Mouse (Mus musculus): ENCODE results near the gene Pcgf6. TPM values are rescaled to one million over a fixed set of nuclear protein-coding genes. Genes with fewer than 3 reads are reported as not detected.
"Not testable (repeated sequence)": the region's sequence is repeated elsewhere in the genome, so short reads cannot be mapped to it uniquely, and the experiment has no call there.

Pcgf6 gene
- polyA plus RNA-seq, 1 experiment from 2014 or later: 26.8 TPM

DNA sequence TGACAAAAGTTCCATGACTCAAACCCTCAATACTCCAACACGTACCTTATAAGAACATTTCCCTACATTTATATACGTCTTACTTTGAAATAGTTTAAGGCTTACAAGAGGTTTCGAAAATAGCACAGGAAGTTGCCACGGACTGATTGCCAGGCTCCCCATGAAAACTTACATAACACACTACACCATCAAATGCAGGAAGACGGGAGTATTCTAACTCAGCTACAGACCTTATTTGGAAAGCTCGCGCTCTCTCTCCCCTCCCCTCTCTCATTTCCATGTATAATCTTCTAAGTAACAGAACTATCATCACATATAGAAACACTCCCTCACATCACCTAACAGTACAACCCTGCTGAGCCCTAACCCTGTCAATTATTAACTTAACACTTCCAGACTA lies 41.3 kb downstream of the Pcgf6 start:
- WGBS: 88% methylated on average over 7 of the region's 7 CpGs

DNA sequence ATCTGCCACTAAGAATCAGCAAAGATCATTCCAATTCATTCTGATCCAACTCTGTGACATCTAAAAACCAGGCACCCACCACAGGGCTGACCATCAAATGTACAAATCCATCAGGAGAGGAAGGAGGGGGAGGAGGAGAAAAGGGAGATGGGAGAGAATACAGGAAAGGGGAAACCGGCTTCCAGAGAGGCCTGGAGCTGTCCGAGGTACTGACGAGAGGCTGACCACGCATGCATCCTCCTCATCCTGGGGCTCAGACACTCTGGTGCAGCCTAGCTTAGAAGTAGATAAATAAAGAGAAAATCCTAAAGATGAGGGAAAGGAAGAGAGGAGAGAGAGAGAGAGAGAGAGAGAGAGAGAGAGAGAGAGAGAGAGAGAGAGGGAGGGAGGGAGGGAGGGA lies 44.4 kb downstream of the Pcgf6 start:
- ATAC-seq: no peak
- Histone ChIP-seq H3K36me3 (ENCODE audit: control insufficient read depth, insufficient read depth, low read length) (no peaks in the 10 kb centered on the region), H3K4me2 (ENCODE audit: low read length) (no peak overlapping the region), H3K4me3 (ENCODE audit: low read length) (no peak overlapping the region), H3K27ac (ENCODE audit: low read depth, low read length) (no peak overlapping the region), H3K4me1 (ENCODE audit: control insufficient read depth, insufficient read depth, low read depth, low read length) (no peaks in the 10 kb centered on the region), H3K9me3 (ENCODE audit: control insufficient read depth, low read length) (no peaks in the 10 kb centered on the region), H3K27me3 (replicated peaks; ENCODE audit: control insufficient read depth, insufficient read depth, low read length) (no peaks in the 10 kb centered on the region), H3K9ac (ENCODE audit: low read depth, low read length) (no peak overlapping the region)
- WGBS: under 1% methylated on average over 4 of the region's 4 CpGs

More for the DNA sequence above, 41.3 kb downstream of the Pcgf6 start:
- no peak overlapping the region for H3K9ac ChIP-seq (ENCODE audit: low read depth, low read length)
- ATAC-seq: no peak
- peaks cover 1% of the 10 kb centered on the region for H3K27me3 ChIP-seq (replicated peaks; ENCODE audit: control insufficient read depth, insufficient read depth, low read length)
- no peak overlapping the region for H3K4me2 ChIP-seq (ENCODE audit: low read length)
- H3K36me3 ChIP-seq (ENCODE audit: control insufficient read depth, insufficient read depth, low read length): no peaks in the 10 kb centered on the region
- peaks cover 4% of the 10 kb centered on the region for H3K4me1 ChIP-seq (ENCODE audit: control insufficient read depth, insufficient read depth, low read depth, low read length)
- no peak overlapping the region for H3K4me3 ChIP-seq (ENCODE audit: low read length)
- H3K27ac ChIP-seq (ENCODE audit: low read depth, low read length): no peak overlapping the region
- H3K9me3 ChIP-seq (ENCODE audit: control insufficient read depth, low read length): no peaks in the 10 kb centered on the region

DNA sequence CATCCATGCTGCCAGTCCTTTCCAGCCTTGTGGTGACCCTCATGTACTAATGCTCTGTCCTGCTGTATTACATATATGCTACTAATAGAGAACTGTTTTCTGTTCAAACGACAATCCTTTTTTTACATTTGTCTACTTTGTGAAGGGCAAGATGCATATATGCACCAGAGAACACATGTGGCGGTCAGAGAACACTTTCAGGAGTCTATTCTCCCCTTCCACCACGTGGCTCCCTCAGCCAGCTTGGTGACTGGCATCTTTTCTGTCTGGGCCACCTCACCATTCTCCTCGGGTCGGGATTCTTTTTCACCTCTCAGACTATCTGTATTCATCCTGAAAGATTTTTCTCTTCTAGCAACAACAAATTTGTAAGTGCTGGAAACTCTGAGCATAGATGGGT lies 44.8 kb downstream of the Pcgf6 start:
- WGBS: 55% methylated on average over 5 of the region's 5 CpGs
- H3K27ac ChIP-seq (ENCODE audit: low read depth, low read length): no peak overlapping the region

DNA sequence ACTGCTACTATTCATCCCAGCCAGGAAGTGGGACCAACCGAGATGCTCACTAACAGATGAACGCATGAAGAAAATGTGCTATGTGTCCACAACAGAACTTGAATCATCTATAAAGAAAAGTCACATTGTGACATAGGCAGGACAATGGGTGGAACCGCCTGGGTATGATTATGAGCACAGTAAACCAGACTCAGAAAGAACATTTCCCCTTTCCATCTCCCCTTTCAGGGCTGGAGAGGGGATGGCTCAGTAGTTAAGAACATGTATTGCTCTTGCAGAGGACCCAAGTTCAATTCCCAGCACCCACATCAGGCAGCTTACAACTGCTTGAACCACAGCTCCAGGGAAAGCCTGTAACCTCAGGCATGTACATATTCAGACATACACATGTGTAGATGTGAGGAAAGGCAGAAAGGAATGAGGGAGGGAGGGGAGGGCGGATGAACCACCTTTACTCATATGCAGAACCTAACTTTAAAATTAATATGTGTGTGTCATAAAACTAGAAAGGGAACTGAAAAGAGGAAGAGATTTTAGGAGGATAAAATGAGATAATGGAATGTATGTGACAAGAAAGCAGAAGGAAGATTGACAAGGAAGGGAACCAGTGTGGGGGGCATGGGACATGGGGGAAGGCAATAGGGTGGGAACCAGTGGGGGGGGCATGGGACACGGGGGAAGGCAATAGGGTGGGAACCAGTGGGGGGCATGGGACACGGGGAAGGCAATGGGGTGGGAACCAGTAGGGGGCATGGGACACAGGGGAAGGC lies 46.8 kb downstream of the Pcgf6 start:
- H3K36me3 ChIP-seq (ENCODE audit: control insufficient read depth, insufficient read depth, low read length): no peaks in the 10 kb centered on the region
- H3K4me3 ChIP-seq (ENCODE audit: low read length): no peak overlapping the region
- ATAC-seq: no peak
- no peak overlapping the region for H3K9ac ChIP-seq (ENCODE audit: low read depth, low read length)
- WGBS: 81% methylated on average over 6 of the region's 6 CpGs
- no peaks in the 10 kb centered on the region for H3K27me3 ChIP-seq (replicated peaks; ENCODE audit: control insufficient read depth, insufficient read depth, low read length)
- H3K27ac ChIP-seq (ENCODE audit: low read depth, low read length): no peak overlapping the region
- H3K9me3 ChIP-seq (ENCODE audit: control insufficient read depth, low read length): no peaks in the 10 kb centered on the region
- no peak overlapping the region for H3K4me2 ChIP-seq (ENCODE audit: low read length)
- H3K4me1 ChIP-seq (ENCODE audit: control insufficient read depth, insufficient read depth, low read depth, low read length): no peaks in the 10 kb centered on the region

More for the DNA sequence above, 44.8 kb downstream of the Pcgf6 start:
- no peak for ATAC-seq
- no peaks in the 10 kb centered on the region for H3K36me3 ChIP-seq (ENCODE audit: control insufficient read depth, insufficient read depth, low read length)
- H3K9me3 ChIP-seq (ENCODE audit: control insufficient read depth, low read length): no peaks in the 10 kb centered on the region
- H3K4me2 ChIP-seq (ENCODE audit: low read length): no peak overlapping the region
- no peaks in the 10 kb centered on the region for H3K27me3 ChIP-seq (replicated peaks; ENCODE audit: control insufficient read depth, insufficient read depth, low read length)
- H3K4me1 ChIP-seq (ENCODE audit: control insufficient read depth, insufficient read depth, low read depth, low read length): no peaks in the 10 kb centered on the region
- no peak overlapping the region for H3K4me3 ChIP-seq (ENCODE audit: low read length)
- H3K9ac ChIP-seq (ENCODE audit: low read depth, low read length): no peak overlapping the region

DNA sequence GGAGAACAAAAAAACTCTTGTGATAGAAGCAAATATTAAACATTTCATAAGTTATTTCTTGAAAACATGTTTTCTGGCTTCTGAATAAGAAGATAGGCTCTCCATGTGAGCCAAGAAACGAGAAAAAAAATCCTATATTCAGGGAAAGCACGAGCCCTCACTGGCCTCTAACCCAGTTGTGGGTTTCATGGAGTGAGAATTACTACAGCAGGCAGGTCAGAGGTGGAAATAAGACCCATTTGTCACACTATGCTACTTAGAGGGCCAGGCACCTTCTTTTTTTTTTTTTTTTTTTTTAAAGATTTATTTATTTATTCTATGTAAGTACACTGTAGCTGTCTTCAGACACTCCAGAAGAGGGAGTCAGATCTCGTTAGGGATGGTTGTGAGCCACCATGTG lies 50.3 kb downstream of the Pcgf6 start:
- not testable (repeated sequence) for H3K27me3 ChIP-seq (replicated peaks; ENCODE audit: control insufficient read depth, insufficient read depth, low read length)
- 83% methylated on average over 2 of the region's 3 CpGs for WGBS

DNA sequence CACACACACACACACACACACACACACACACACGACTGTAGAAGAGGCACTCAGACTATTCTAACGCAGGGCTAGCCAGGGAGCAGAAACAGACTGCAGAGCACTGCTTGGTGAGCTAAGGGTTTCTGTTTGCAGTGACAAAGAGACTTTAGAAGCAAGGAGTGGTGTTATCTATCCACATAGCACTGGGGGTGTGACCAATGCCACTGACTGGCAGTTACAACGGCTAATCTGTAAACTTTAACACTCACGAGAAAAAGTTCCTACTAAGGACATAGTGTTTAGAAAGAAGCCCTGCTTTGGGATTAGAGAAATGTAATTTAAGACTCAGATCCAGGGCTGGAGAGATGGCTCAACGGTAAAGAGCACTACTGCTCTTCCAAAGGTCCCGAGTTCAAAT lies 51.0 kb downstream of the Pcgf6 start:
- no peak overlapping the region for H3K9ac ChIP-seq (ENCODE audit: low read depth, low read length)
- no peaks in the 10 kb centered on the region for H3K4me1 ChIP-seq (ENCODE audit: control insufficient read depth, insufficient read depth, low read depth, low read length)
- 85% methylated on average over 6 of the region's 6 CpGs for WGBS
- H3K36me3 ChIP-seq (ENCODE audit: control insufficient read depth, insufficient read depth, low read length): no peaks in the 10 kb centered on the region
- H3K27ac ChIP-seq (ENCODE audit: low read depth, low read length): no peak overlapping the region
- H3K9me3 ChIP-seq (ENCODE audit: control insufficient read depth, low read length): no peaks in the 10 kb centered on the region
- no peak for ATAC-seq
- H3K27me3 ChIP-seq (replicated peaks; ENCODE audit: control insufficient read depth, insufficient read depth, low read length): no peaks in the 10 kb centered on the region
- H3K4me3 ChIP-seq (ENCODE audit: low read length): no peak overlapping the region
- no peak overlapping the region for H3K4me2 ChIP-seq (ENCODE audit: low read length)

More for the DNA sequence above, 50.3 kb downstream of the Pcgf6 start:
- H3K4me2 ChIP-seq (ENCODE audit: low read length); H3K27ac ChIP-seq (ENCODE audit: low read depth, low read length); H3K4me3 ChIP-seq (ENCODE audit: low read length); H3K9me3 ChIP-seq (ENCODE audit: control insufficient read depth, low read length); ATAC-seq; H3K36me3 ChIP-seq (ENCODE audit: control insufficient read depth, insufficient read depth, low read length); H3K9ac ChIP-seq (ENCODE audit: low read depth, low read length); H3K4me1 ChIP-seq (ENCODE audit: control insufficient read depth, insufficient read depth, low read depth, low read length): not testable (repeated sequence)

DNA sequence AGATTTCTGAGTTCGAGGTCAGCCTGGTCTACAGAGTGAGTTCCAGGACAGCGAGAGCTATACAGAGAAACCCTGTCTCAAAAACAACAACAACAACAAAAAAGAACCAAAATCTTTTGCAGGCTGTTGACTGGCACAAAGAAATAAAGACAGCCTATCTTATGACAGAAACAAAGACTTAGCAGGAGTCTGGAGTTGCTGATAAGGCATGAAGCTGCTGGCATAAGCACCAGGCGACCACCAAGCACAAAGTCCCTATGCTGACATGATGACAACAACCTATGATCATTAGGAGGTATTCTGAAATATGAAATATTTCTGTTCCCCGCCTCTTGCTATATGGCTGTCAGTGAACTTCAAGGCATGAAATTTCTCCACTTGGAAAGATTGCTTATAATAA lies 51.8 kb downstream of the Pcgf6 start:
- Histone ChIP-seq H3K9ac (ENCODE audit: low read depth, low read length) (no peak overlapping the region), H3K4me1 (ENCODE audit: control insufficient read depth, insufficient read depth, low read depth, low read length) (no peaks in the 10 kb centered on the region), H3K27me3 (replicated peaks; ENCODE audit: control insufficient read depth, insufficient read depth, low read length) (no peaks in the 10 kb centered on the region), H3K4me2 (ENCODE audit: low read length) (no peak overlapping the region), H3K36me3 (ENCODE audit: control insufficient read depth, insufficient read depth, low read length) (no peaks in the 10 kb centered on the region), H3K4me3 (ENCODE audit: low read length) (no peak overlapping the region), H3K9me3 (ENCODE audit: control insufficient read depth, low read length) (no peaks in the 10 kb centered on the region), H3K27ac (ENCODE audit: low read depth, low read length) (no peak overlapping the region)
- 87% methylated on average over 4 of the region's 4 CpGs for WGBS
- no peak for ATAC-seq

DNA sequence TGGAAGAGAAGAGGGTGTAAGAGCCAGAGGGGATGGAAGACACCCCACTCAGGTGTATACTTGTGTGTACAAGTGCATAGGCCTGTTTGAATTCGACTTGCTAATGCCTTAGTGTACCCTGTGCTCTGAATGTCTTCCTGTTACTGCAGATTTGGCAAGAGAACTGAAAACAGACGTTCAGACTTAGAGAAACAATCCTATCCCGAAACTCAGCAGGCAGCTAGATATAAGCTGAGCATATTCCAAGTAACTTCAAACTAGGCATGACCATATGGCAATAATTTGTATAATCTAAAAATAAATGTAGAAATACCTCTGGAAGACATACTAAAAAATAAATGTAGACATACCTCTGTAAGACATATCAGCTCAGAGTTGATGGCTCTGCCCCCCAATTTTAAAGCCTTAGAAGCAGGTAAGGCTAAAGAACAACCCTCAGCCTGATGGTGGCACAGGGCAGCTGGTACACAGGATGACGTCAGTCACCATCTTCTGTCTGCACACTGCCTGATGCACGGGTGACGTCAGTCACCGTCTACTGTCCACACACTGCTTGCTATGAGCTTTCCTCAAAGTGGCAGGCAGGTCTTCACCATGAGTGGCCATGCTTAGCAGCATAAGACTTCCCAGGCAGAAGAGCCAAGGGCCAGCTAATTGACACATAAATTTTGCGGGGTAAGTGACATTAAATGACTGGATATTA lies 52.4 kb downstream of the Pcgf6 start:
- Histone ChIP-seq H3K4me2 (ENCODE audit: low read length) (no peak overlapping the region), H3K36me3 (ENCODE audit: control insufficient read depth, insufficient read depth, low read length) (no peaks in the 10 kb centered on the region), H3K9me3 (ENCODE audit: control insufficient read depth, low read length) (no peaks in the 10 kb centered on the region), H3K27ac (ENCODE audit: low read depth, low read length) (no peak overlapping the region), H3K4me3 (ENCODE audit: low read length) (no peak overlapping the region), H3K4me1 (ENCODE audit: control insufficient read depth, insufficient read depth, low read depth, low read length) (no peaks in the 10 kb centered on the region), H3K27me3 (replicated peaks; ENCODE audit: control insufficient read depth, insufficient read depth, low read length) (no peaks in the 10 kb centered on the region), H3K9ac (ENCODE audit: low read depth, low read length) (no peak overlapping the region)
- ATAC-seq: no peak
- 79% methylated on average over 8 of the region's 8 CpGs for WGBS

DNA sequence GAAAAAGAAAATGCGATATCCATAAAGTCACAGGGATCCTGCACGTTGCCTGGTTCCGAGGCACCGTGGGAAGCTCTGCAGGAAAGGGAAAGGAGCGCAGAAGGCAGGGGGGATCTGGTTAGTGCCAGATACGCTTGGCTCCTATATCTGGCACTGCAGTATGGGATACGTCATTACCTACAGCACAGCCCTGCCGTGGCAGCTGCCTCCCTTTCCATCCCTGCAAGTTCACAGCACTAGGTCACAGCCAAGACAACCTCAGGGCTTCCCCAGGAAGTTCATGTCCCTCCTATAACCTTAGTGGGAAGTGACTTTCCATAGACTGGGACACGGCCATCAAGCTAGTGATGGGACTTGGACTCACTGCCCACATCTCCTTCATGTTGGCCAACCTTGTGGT lies 54.6 kb downstream of the Pcgf6 start:
- Histone ChIP-seq H3K4me3 (ENCODE audit: low read length) (no peak overlapping the region), H3K36me3 (ENCODE audit: control insufficient read depth, insufficient read depth, low read length) (no peaks in the 10 kb centered on the region), H3K9me3 (ENCODE audit: control insufficient read depth, low read length) (no peaks in the 10 kb centered on the region), H3K4me1 (ENCODE audit: control insufficient read depth, insufficient read depth, low read depth, low read length) (no peaks in the 10 kb centered on the region), H3K27me3 (replicated peaks; ENCODE audit: control insufficient read depth, insufficient read depth, low read length) (no peaks in the 10 kb centered on the region), H3K9ac (ENCODE audit: low read depth, low read length) (no peak overlapping the region), H3K27ac (ENCODE audit: low read depth, low read length) (no peak overlapping the region), H3K4me2 (ENCODE audit: low read length) (no peak overlapping the region)
- no peak for ATAC-seq
- 87% methylated on average over 9 of the region's 9 CpGs for WGBS
